Mouse (Mus musculus): ENCODE measurements around the gene Fam227a. TPM values are rescaled to one million over a fixed set of nuclear protein-coding genes. Genes with fewer than 3 reads are reported as not detected.

Gene Fam227a
- total RNA-seq, 1 experiment, result 1.2 TPM

- H3K9me3 ChIP-seq (ENCODE audit: control insufficient read depth, insufficient read depth, low read depth, low read length), result no peaks in the 10 kb centered on the region
- no peak overlapping the region for H3K9ac ChIP-seq (ENCODE audit: insufficient read depth, low read depth, low read length, poor library complexity, severe bottlenecking)
- H3K4me3 ChIP-seq (ENCODE audit: insufficient read depth in 1 of 2, low read depth in 1 of 2, low read length in 2 of 2, poor library complexity in 1 of 2, severe bottlenecking in 1 of 2), result no peak overlapping the region
- peaks cover 3 to 8% of the 10 kb centered on the region in 2 experiments; a peak in 2 of 4 replicates for H3K4me1 ChIP-seq (ENCODE audit: control insufficient read depth in 2 of 2, insufficient read depth in 2 of 2, low read length in 2 of 2, poor library complexity in 1 of 2)
- DNase-seq (ENCODE audit: low read depth, low spot score), result no peak
- H3K36me3 ChIP-seq (ENCODE audit: control insufficient read depth, insufficient read depth, low read length, poor library complexity, severe bottlenecking), result peaks cover 6% of the 10 kb centered on the region; the same call in 1 of the 2 replicates
- TF ChIP-seq ZC3H11A (IDR thresholded peaks at IDR 0.05; ENCODE audit: borderline replicate concordance, low read depth, low read length), result no peak
- TF ChIP-seq MAFK (IDR thresholded peaks at IDR 0.05; ENCODE audit: insufficient read depth, low read depth, low read length), result no peak
- no peak overlapping the region for H3K27ac ChIP-seq (ENCODE audit: insufficient read depth, low read depth, low read length, poor library complexity, severe bottlenecking)
- in situ Hi-C loops (cut with MboI; ENCODE audit: low sequenced_read_pairs in 2 of 2, unreplicated experiment in 2 of 2), result no loop called here
These were observed 38.3 kb upstream of the Fam227a start for GRCm38 (mm10) chr15:79697011-79697410.

- H3K36me3 ChIP-seq (ENCODE audit: control insufficient read depth, insufficient read depth, low read length, poor library complexity, severe bottlenecking), result peaks cover 6% of the 10 kb centered on the region; the same call in 1 of the 2 replicates
- H3K4me1 ChIP-seq (ENCODE audit: control insufficient read depth in 2 of 2, insufficient read depth in 2 of 2, low read length in 2 of 2, poor library complexity in 1 of 2), result peaks cover 3 to 9% of the 10 kb centered on the region in 2 experiments; a peak in 2 of 4 replicates
- no peaks in the 10 kb centered on the region for H3K9me3 ChIP-seq (ENCODE audit: control insufficient read depth, insufficient read depth, low read depth, low read length)
- H3K4me3 ChIP-seq (ENCODE audit: insufficient read depth in 1 of 2, low read depth in 1 of 2, low read length in 2 of 2, poor library complexity in 1 of 2, severe bottlenecking in 1 of 2), result no peak overlapping the region
- in situ Hi-C loops (cut with MboI; ENCODE audit: low sequenced_read_pairs in 2 of 2, unreplicated experiment in 2 of 2), result no loop called here
- no peak for DNase-seq (ENCODE audit: low read depth, low spot score)
- TF ChIP-seq MAFK (IDR thresholded peaks at IDR 0.05; ENCODE audit: insufficient read depth, low read depth, low read length) (no peak), ZNF384 (IDR thresholded peaks at IDR 0.05; ENCODE audit: low read depth, low read length) (no peak), ZC3H11A (IDR thresholded peaks at IDR 0.05; ENCODE audit: borderline replicate concordance, low read depth, low read length) (no peak), CHD2 (IDR thresholded peaks at IDR 0.05; ENCODE audit: low read depth, low read length) (no peak), HCFC1 (IDR thresholded peaks at IDR 0.05; ENCODE audit: borderline replicate concordance, insufficient read depth, low read length) (no peak)
- H3K9ac ChIP-seq (ENCODE audit: insufficient read depth, low read depth, low read length, poor library complexity, severe bottlenecking), result no peak overlapping the region
- H3K27ac ChIP-seq (ENCODE audit: insufficient read depth, low read depth, low read length, poor library complexity, severe bottlenecking), result no peak overlapping the region
These were observed 37.8 kb upstream of the Fam227a start for GRCm38 (mm10) chr15:79696508-79696907.

- in situ Hi-C loops (cut with MboI; ENCODE audit: low sequenced_read_pairs in 2 of 2, unreplicated experiment in 2 of 2), result no loop called here
- Histone ChIP-seq H3K9me3 (ENCODE audit: control insufficient read depth, insufficient read depth, low read depth, low read length) (no peaks in the 10 kb centered on the region), H3K4me3 (ENCODE audit: insufficient read depth in 1 of 2, low read depth in 1 of 2, low read length in 2 of 2, poor library complexity in 1 of 2, severe bottlenecking in 1 of 2) (no peak overlapping the region), H3K36me3 (ENCODE audit: control insufficient read depth, insufficient read depth, low read length, poor library complexity, severe bottlenecking) (peaks cover 6% of the 10 kb centered on the region; the same call in 1 of the 2 replicates), H3K4me1 (ENCODE audit: control insufficient read depth in 2 of 2, insufficient read depth in 2 of 2, low read length in 2 of 2, poor library complexity in 1 of 2) (peaks cover 3 to 10% of the 10 kb centered on the region in 2 experiments; a peak in 2 of 4 replicates), H3K9ac (ENCODE audit: insufficient read depth, low read depth, low read length, poor library complexity, severe bottlenecking) (no peak overlapping the region), H3K27ac (ENCODE audit: insufficient read depth, low read depth, low read length, poor library complexity, severe bottlenecking) (no peak overlapping the region)
- no peak for TF ChIP-seq ZC3H11A (IDR thresholded peaks at IDR 0.05; ENCODE audit: borderline replicate concordance, low read depth, low read length)
- no peak for TF ChIP-seq MAFK (IDR thresholded peaks at IDR 0.05; ENCODE audit: insufficient read depth, low read depth, low read length)
- TF ChIP-seq ZNF384 (IDR thresholded peaks at IDR 0.05; ENCODE audit: low read depth, low read length), result no peak
- no peak for TF ChIP-seq HCFC1 (IDR thresholded peaks at IDR 0.05; ENCODE audit: borderline replicate concordance, insufficient read depth, low read length)
- no peak for TF ChIP-seq CHD2 (IDR thresholded peaks at IDR 0.05; ENCODE audit: low read depth, low read length)
- no peak for DNase-seq (ENCODE audit: low read depth, low spot score)
These were observed 36.8 kb upstream of the Fam227a start for GRCm38 (mm10) chr15:79695516-79695915.

GRCm38 (mm10) chr15:79694512-79694911, 35.8 kb upstream of the Fam227a start:
- H3K36me3 ChIP-seq (ENCODE audit: control insufficient read depth, insufficient read depth, low read length, poor library complexity, severe bottlenecking), result peaks cover 6% of the 10 kb centered on the region; the same call in 1 of the 2 replicates
- no peak overlapping the region for H3K4me3 ChIP-seq (ENCODE audit: insufficient read depth in 1 of 2, low read depth in 1 of 2, low read length in 2 of 2, poor library complexity in 1 of 2, severe bottlenecking in 1 of 2)
- no peak for DNase-seq (ENCODE audit: low read depth, low spot score)
- H3K27ac ChIP-seq (ENCODE audit: insufficient read depth, low read depth, low read length, poor library complexity, severe bottlenecking), result no peak overlapping the region
- in situ Hi-C loops (cut with MboI; ENCODE audit: low sequenced_read_pairs in 2 of 2, unreplicated experiment in 2 of 2), result no loop called here
- no peak for TF ChIP-seq CHD2 (IDR thresholded peaks at IDR 0.05; ENCODE audit: low read depth, low read length)
- no peak overlapping the region for H3K9ac ChIP-seq (ENCODE audit: insufficient read depth, low read depth, low read length, poor library complexity, severe bottlenecking)
- no peaks in the 10 kb centered on the region for H3K9me3 ChIP-seq (ENCODE audit: control insufficient read depth, insufficient read depth, low read depth, low read length)
- peaks cover 3 to 10% of the 10 kb centered on the region in 2 experiments; a peak in 2 of 4 replicates for H3K4me1 ChIP-seq (ENCODE audit: control insufficient read depth in 2 of 2, insufficient read depth in 2 of 2, low read length in 2 of 2, poor library complexity in 1 of 2)

GRCm38 (mm10) chr15:79693740-79694139, 35.0 kb upstream of the Fam227a start:
- no peak overlapping the region for H3K4me3 ChIP-seq (ENCODE audit: insufficient read depth in 1 of 2, low read depth in 1 of 2, low read length in 2 of 2, poor library complexity in 1 of 2, severe bottlenecking in 1 of 2)

More at GRCm38 (mm10) chr15:79693740-79694139, 35.0 kb upstream of the Fam227a start:
- Histone ChIP-seq H3K27ac (ENCODE audit: insufficient read depth, low read depth, low read length, poor library complexity, severe bottlenecking) (no peak overlapping the region), H3K9me3 (ENCODE audit: control insufficient read depth, insufficient read depth, low read depth, low read length) (no peaks in the 10 kb centered on the region), H3K4me1 (ENCODE audit: control insufficient read depth in 2 of 2, insufficient read depth in 2 of 2, low read length in 2 of 2, poor library complexity in 1 of 2) (peaks cover 3 to 10% of the 10 kb centered on the region in 2 experiments; a peak in 2 of 4 replicates), H3K36me3 (ENCODE audit: control insufficient read depth, insufficient read depth, low read length, poor library complexity, severe bottlenecking) (peaks cover 6% of the 10 kb centered on the region; the same call in 1 of the 2 replicates), H3K9ac (ENCODE audit: insufficient read depth, low read depth, low read length, poor library complexity, severe bottlenecking) (no peak overlapping the region)
- TF ChIP-seq CHD2 (IDR thresholded peaks at IDR 0.05; ENCODE audit: low read depth, low read length) (no peak), HCFC1 (IDR thresholded peaks at IDR 0.05; ENCODE audit: borderline replicate concordance, insufficient read depth, low read length) (no peak), MAFK (IDR thresholded peaks at IDR 0.05; ENCODE audit: insufficient read depth, low read depth, low read length) (no peak), ZNF384 (IDR thresholded peaks at IDR 0.05; ENCODE audit: low read depth, low read length) (no peak), ZC3H11A (IDR thresholded peaks at IDR 0.05; ENCODE audit: borderline replicate concordance, low read depth, low read length) (no peak)
- in situ Hi-C loops (cut with MboI; ENCODE audit: low sequenced_read_pairs in 2 of 2, unreplicated experiment in 2 of 2), result no loop called here
- DNase-seq (ENCODE audit: low read depth, low spot score), result no peak

All from ES-E14 (cell line).